Mouse (Mus musculus) CH12.LX (cell line): ENCODE measurements around the gene Zfp609. TPM values are rescaled to one million over a fixed set of nuclear protein-coding genes. Genes with fewer than 3 reads are reported as not detected.

Source experiments
- DNase-seq: peaks from one replicate; pipeline ENCODE4 v3.0.0-alpha.2; 2013; ENCODE audit errors: extremely low read depth
- H3K27ac ChIP-seq: 2 replicates; pipeline ENCODE4 v1.5.1; 2012; ENCODE audit warnings: low read depth, mild to moderate bottlenecking, control low read depth, moderate library complexity; ENCODE audit not compliant: insufficient read depth
- H3K27me3 ChIP-seq: replicated peaks from 2 replicates; pipeline ENCODE3; 2012; ENCODE audit warnings: inconsistent platforms
- H3K36me3 ChIP-seq, 2 experiments: replicated peaks in 1 of 2; 2 replicates each; pipeline versions ENCODE3 to v1.6.1; 2012; ENCODE audit warnings: inconsistent platforms in 1 of 2, low read length in 1 of 2, mild to moderate bottlenecking in 1 of 2, mixed read lengths in 1 of 2, moderate library complexity in 1 of 2; ENCODE audit not compliant: control insufficient read depth in 1 of 2, insufficient read depth in 1 of 2
- H3K4me1 ChIP-seq, 2 experiments: 2 replicates each; pipeline ENCODE4 v1.6.1; 2012; ENCODE audit warnings: inconsistent platforms in 1 of 2, moderate library complexity in 1 of 2; ENCODE audit not compliant: insufficient read depth in 2 of 2, control insufficient read depth in 1 of 2
- H3K4me2 ChIP-seq: 2 replicates; pipeline ENCODE4 v1.6.1; 2012; ENCODE audit warnings: low read depth, mild to moderate bottlenecking, control low read depth; ENCODE audit not compliant: poor library complexity, insufficient read depth, severe bottlenecking
- H3K4me3 ChIP-seq, 3 experiments: fragments of 150-350 bp in 1 of 3; sonication (generic) in 1 of 3; replicated peaks in 1 of 3; 2 replicates each; pipeline versions ENCODE3 to v1.5.1; 2011 to 2012; ENCODE audit warnings: low read depth in 2 of 3, low read length in 2 of 3, mild to moderate bottlenecking in 2 of 3, moderate library complexity in 2 of 3, control low read depth in 1 of 3, improper control_type of control experiment in 1 of 3, inconsistent platforms in 1 of 3, mixed read lengths in 1 of 3; ENCODE audit not compliant: poor library complexity in 1 of 3
- H3K79me2 ChIP-seq: replicated peaks from 2 replicates; pipeline ENCODE4 v1.6.1; 2012; ENCODE audit warnings: mild to moderate bottlenecking, moderate library complexity; ENCODE audit not compliant: control insufficient read depth, poor library complexity, insufficient read depth, severe bottlenecking; ENCODE audit errors: extremely low read depth
- H3K9ac ChIP-seq: 2 replicates; pipeline ENCODE4 v1.6.1; 2012; ENCODE audit warnings: low read depth, mild to moderate bottlenecking, control low read depth, moderate library complexity; ENCODE audit not compliant: insufficient read depth
- H3K9me3 ChIP-seq: replicated peaks from 2 replicates; pipeline ENCODE3; 2012; ENCODE audit warnings: low read length, inconsistent platforms, mixed read lengths
- BHLHE40 ChIP-seq: IDR thresholded peaks from 2 replicates; pipeline ENCODE4 v1.6.1; 2011; ENCODE audit warnings: mild to moderate bottlenecking, low read depth, low read length, improper control_type of control experiment
- CHD2 ChIP-seq: IDR thresholded peaks from 2 replicates; pipeline ENCODE4 v1.6.1; 2011; ENCODE audit warnings: low read length, improper control_type of control experiment
- CTCF ChIP-seq, 2 experiments: IDR thresholded peaks in 1 of 2; conservative IDR thresholded peaks in 1 of 2; 2 replicates each; pipeline ENCODE4 v1.5.1; 2011 to 2012; ENCODE audit warnings: low read depth in 2 of 2, low read length in 2 of 2, improper control_type of control experiment in 1 of 2, inconsistent platforms in 1 of 2, mild to moderate bottlenecking in 1 of 2, moderate library complexity in 1 of 2
- ELF1 ChIP-seq: IDR thresholded peaks from 2 replicates; pipeline ENCODE4 v1.6.1; 2014; ENCODE audit warnings: low read depth, mild to moderate bottlenecking, inconsistent platforms, low read length, improper control_type of control experiment
- HCFC1 ChIP-seq: IDR thresholded peaks from 2 replicates; pipeline ENCODE4 v1.6.1; 2012; ENCODE audit warnings: low read depth, mild to moderate bottlenecking, inconsistent platforms, low read length, improper control_type of control experiment
- JUND ChIP-seq: conservative IDR thresholded peaks from 2 replicates; pipeline ENCODE4 v1.6.1; 2011; ENCODE audit warnings: low read depth, low read length, improper control_type of control experiment
- MAFK ChIP-seq: IDR thresholded peaks from 2 replicates; pipeline ENCODE4 v1.6.1; 2011; ENCODE audit warnings: low read length, improper control_type of control experiment; ENCODE audit not compliant: insufficient replicate concordance
- MAX ChIP-seq: IDR thresholded peaks from 2 replicates; pipeline ENCODE4 v1.6.1; 2011; ENCODE audit warnings: low read length, improper control_type of control experiment
- MAZ ChIP-seq: IDR thresholded peaks from 2 replicates; pipeline ENCODE4 v1.6.1; 2012; ENCODE audit warnings: low read depth, mild to moderate bottlenecking, inconsistent platforms, low read length, improper control_type of control experiment, moderate library complexity
- MEF2A ChIP-seq: IDR thresholded peaks from 2 replicates; pipeline ENCODE4 v1.6.1; 2014; ENCODE audit warnings: low read depth, mild to moderate bottlenecking, inconsistent platforms, low read length, improper control_type of control experiment, borderline replicate concordance
- NRF1 ChIP-seq: IDR thresholded peaks from 2 replicates; pipeline ENCODE4 v1.6.1; 2014; ENCODE audit warnings: low read depth, mild to moderate bottlenecking, inconsistent platforms, low read length, improper control_type of control experiment, moderate library complexity
- PAX5 ChIP-seq: IDR thresholded peaks from 2 replicates; pipeline ENCODE4 v1.6.1; 2012; ENCODE audit warnings: low read length, inconsistent platforms, mixed read lengths
- RAD21 ChIP-seq: IDR thresholded peaks from 2 replicates; pipeline ENCODE4 v1.6.1; 2011; ENCODE audit warnings: low read depth, mild to moderate bottlenecking, low read length, improper control_type of control experiment, moderate library complexity
- RCOR1 ChIP-seq: conservative IDR thresholded peaks from 2 replicates; pipeline ENCODE4 v1.6.1; 2012; ENCODE audit warnings: low read depth, mild to moderate bottlenecking, inconsistent platforms, low read length, improper control_type of control experiment
- SMC3 ChIP-seq: IDR thresholded peaks from 2 replicates; pipeline ENCODE4 v1.6.1; 2011; ENCODE audit warnings: low read depth, low read length, improper control_type of control experiment
- TBP ChIP-seq: conservative IDR thresholded peaks from 2 replicates; pipeline ENCODE4 v1.6.1; 2011; ENCODE audit warnings: low read depth, low read length, improper control_type of control experiment
- TCF12 ChIP-seq: IDR thresholded peaks from 2 replicates; pipeline ENCODE4 v1.6.1; 2014; ENCODE audit warnings: low read depth, mild to moderate bottlenecking, inconsistent platforms, low read length, improper control_type of control experiment
- ZKSCAN1 ChIP-seq: IDR thresholded peaks from 2 replicates; pipeline ENCODE4 v1.6.1; 2012; ENCODE audit warnings: low read depth, inconsistent platforms, low read length, improper control_type of control experiment, borderline replicate concordance
- dilution Hi-C: fragments of 300-500 bp; cut with MboI; formaldehyde crosslinking; loops from 2 replicates; pipeline ENCODE4 v1.14.3; 2020; ENCODE audit warnings: low sequenced_read_pairs; ENCODE audit not compliant: extremely low pct_unique_long_range_greater_than_20kb, extremely low pct_ligation_motif_present
- in situ Hi-C: fragments of 300-500 bp; cut with MboI; formaldehyde crosslinking; loops from 3 replicates; pipeline ENCODE4 v1.14.3; 2019; ENCODE audit warnings: low sequenced_read_pairs, low pct_ligation_motif_present, low pct_unique_long_range_greater_than_20kb, mixed read lengths
- polyA plus RNA-seq: library from polyadenylated mRNA; unstranded; fragments of >175 nt; gene quantifications from 2 replicates; pipeline ENCODE4 v1.2.1, GENCODE M21; 2012; ENCODE audit warnings: low read depth; ENCODE audit not compliant: insufficient read length
- total RNA-seq, 2 experiments: library from RNA; depleted of rRNA; stranded (reverse); fragments of 300-350 nt in 1 of 2; fragments of >200 nt in 1 of 2; gene quantifications; 2 replicates each; pipeline ENCODE4 v1.2.3; 2012 to 2014

Gene Zfp609
- total and polyA plus RNA-seq, 3 experiments, result 1.2 to 15.4 (median 3.2) TPM

DNA sequence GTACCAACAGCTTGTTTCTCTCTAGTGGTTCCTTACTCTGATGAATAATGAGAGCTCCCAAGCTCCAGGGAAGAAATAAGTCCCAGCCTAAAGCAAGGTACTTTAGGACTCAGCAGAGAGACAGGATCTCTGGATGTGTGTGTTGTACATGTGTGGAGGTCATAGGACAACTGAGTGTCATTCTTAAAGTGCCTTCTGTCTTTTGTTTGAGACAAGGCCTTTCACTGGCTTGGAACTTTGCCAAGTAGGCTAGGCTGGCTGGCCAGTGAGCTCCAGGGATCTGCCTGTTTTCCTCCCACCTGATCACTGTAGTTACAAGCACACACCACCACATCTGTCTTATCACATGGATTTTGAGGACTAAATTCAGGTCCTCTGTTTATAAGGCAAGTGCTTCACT lies 131.0 kb downstream of the Zfp609 start:
- H3K4me2 ChIP-seq, result no peak overlapping the region
- TF ChIP-seq JUND, result no peak
- no peak for TF ChIP-seq ELF1
- no peak for TF ChIP-seq TCF12
- TF ChIP-seq PAX5, result no peak
- no peak for TF ChIP-seq ZKSCAN1
- TF ChIP-seq MAFK, result no peak
- no peak for TF ChIP-seq MEF2A
- TF ChIP-seq MAZ, result no peak
- no peak for TF ChIP-seq CTCF (conservative IDR thresholded peaks at IDR 0.05 in 1 of 2, IDR thresholded peaks at IDR 0.05 in 1 of 2; ENCODE audit: low read depth in 2 of 2, low read length in 2 of 2)
- no peak for TF ChIP-seq SMC3
- no peak for TF ChIP-seq HCFC1
- TF ChIP-seq CHD2, result no peak
- TF ChIP-seq RCOR1, result no peak
- no peak for TF ChIP-seq NRF1
- TF ChIP-seq, all 38 proteins: peak for 0
- H3K4me1 ChIP-seq, result peaks cover 2 to 35% of the 10 kb centered on the region in 2 experiments; a peak in 3 of 4 replicates
- no peak overlapping the region for H3K27ac ChIP-seq
- in situ Hi-C loops, result loop anchor here (5.0 kb wide), 1 partner anchor 151 kb away; no protein-coding TSS in a partner anchor
- no peaks in the 10 kb centered on the region for H3K27me3 ChIP-seq
- dilution Hi-C loops, result no loop called here
- H3K9ac ChIP-seq, result no peak overlapping the region
- no peaks in the 10 kb centered on the region for H3K9me3 ChIP-seq
- H3K4me3 ChIP-seq, result no peak overlapping the region
- H3K36me3 ChIP-seq, result peaks cover 45 to 87% of the 10 kb centered on the region in 2 experiments
- no peaks in the 10 kb centered on the region for H3K79me2 ChIP-seq
- DNase-seq, result no peak

DNA sequence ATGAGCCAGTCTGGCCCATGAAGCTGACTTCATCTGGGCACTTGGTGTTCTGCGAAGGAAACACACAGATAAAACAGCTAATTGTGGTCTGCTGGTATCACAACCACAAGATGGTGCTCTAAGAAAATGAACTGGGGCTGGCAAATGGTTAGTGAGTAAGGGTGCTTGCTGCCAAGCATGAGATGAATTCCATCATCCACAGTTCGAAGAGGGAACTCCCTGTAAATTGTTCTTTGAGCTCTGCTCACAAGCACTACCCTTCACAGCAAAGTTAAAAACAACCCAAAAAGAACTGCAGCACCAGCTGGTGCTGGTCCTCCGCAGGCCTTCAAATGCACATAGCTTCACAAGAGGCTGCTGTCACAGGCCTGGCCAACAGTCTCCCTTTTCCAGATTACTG lies 131.7 kb downstream of the Zfp609 start:
- Histone ChIP-seq H3K4me3 (no peak overlapping the region), H3K27me3 (no peaks in the 10 kb centered on the region), H3K9ac (no peak overlapping the region), H3K36me3 (peaks cover 47 to 85% of the 10 kb centered on the region in 2 experiments), H3K79me2 (no peaks in the 10 kb centered on the region), H3K27ac (no peak overlapping the region), H3K9me3 (no peaks in the 10 kb centered on the region), H3K4me1 (peaks cover 2 to 35% of the 10 kb centered on the region in 2 experiments; a peak in 3 of 4 replicates), H3K4me2 (no peak overlapping the region)
- DNase-seq, result peak; percentile 23
- dilution Hi-C loops, result no loop called here
- in situ Hi-C loops, result loop anchor here (5.0 kb wide), 1 partner anchor 152 kb away; no protein-coding TSS in a partner anchor
- TF ChIP-seq CTCF (conservative IDR thresholded peaks at IDR 0.05 in 1 of 2, IDR thresholded peaks at IDR 0.05 in 1 of 2; ENCODE audit: low read depth in 2 of 2, low read length in 2 of 2), result peak in 1 of 2 experiments; percentile 53; a peak in 2 of 4 replicates
- no peak for TF ChIP-seq MAX
- peak; percentile 57 for TF ChIP-seq RAD21
- peak; percentile 21 for TF ChIP-seq SMC3
- TF ChIP-seq MEF2A, result no peak
- TF ChIP-seq TBP, result no peak
- no peak for TF ChIP-seq BHLHE40
